10 mouse cellular contexts compared by ENCODE assay signal in the genomic region with DNA sequence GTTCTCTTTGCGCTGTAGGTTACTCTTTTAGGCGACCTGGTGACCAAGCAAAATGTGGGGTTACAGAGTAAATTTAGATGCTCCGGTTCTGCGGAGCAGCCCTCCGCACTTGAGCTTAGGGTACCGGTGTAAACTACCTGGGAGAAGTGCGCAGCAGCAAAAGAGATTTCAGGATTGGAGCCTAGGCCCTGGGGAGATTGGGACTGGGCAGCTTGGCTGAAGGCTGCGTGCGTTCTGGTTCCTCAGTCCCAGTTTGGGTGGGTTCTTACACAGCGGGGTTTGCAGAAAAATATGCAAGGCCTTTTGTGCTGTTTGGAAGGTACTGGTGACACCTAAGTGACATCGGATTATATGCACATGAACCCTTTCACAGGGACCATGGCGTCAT. TPM values are rescaled to one million over a fixed set of nuclear protein-coding genes. Genes with fewer than 3 reads are reported as not detected.
DNase-seq lines count a peak whose midpoint lies in the region; ATAC-seq lines count a peak whose summit lies in the region.
"Had no signal": no experiment of that assay in that cellular context is flagged by ENCODE, and none has a peak within 500 bp of the region (broad histone marks: within the 10 kb centered on the region; RNA-seq: fewer than 3 reads in every experiment).

No protein-coding gene starts in this region.

- peak overlapping the region; percentile 83 for H3K9ac ChIP-seq in heart, embryonic 13.5 days
- H3K9ac ChIP-seq in hindbrain, embryonic 13.5 days: peak overlapping the region; percentile 77
- peak overlapping the region; percentile 54 for H3K9ac ChIP-seq in midbrain, embryonic 12.5 days (replicated peaks)

- H3K9me3 ChIP-seq in heart, embryonic 13.5 days: no peaks in the 10 kb centered on the region
- H3K9me3 ChIP-seq in hindbrain, embryonic 13.5 days: no peaks in the 10 kb centered on the region
- H3K9me3 ChIP-seq in midbrain, embryonic 12.5 days: no peaks in the 10 kb centered on the region

- WGBS in heart, embryonic 13.5 days: 11% methylated on average over 12 of the region's 12 CpGs
- WGBS in hindbrain, embryonic 13.5 days: 14% methylated on average over 12 of the region's 12 CpGs
- 17% methylated on average over 12 of the region's 12 CpGs for WGBS in midbrain, embryonic 12.5 days

- peak overlapping the region; percentile 63 for H3K4me3 ChIP-seq in heart, embryonic 13.5 days
- H3K4me3 ChIP-seq in hindbrain, embryonic 13.5 days: peak overlapping the region; percentile 55
- peak overlapping the region; percentile 46 for H3K4me3 ChIP-seq in midbrain, embryonic 12.5 days

- peak overlapping the region; percentile 90 for H3K4me2 ChIP-seq in heart, embryonic 13.5 days
- H3K4me2 ChIP-seq in hindbrain, embryonic 13.5 days: peak overlapping the region; percentile 92
- H3K4me2 ChIP-seq in midbrain, embryonic 12.5 days (replicated peaks): peak overlapping the region; percentile 74

- peaks cover 12% of the 10 kb centered on the region; the same call in 1 of the 2 replicates for H3K4me1 ChIP-seq in heart, embryonic 13.5 days
- peaks cover 11% of the 10 kb centered on the region for H3K4me1 ChIP-seq in hindbrain, embryonic 13.5 days (replicated peaks)
- H3K4me1 ChIP-seq in midbrain, embryonic 12.5 days: peaks cover 3% of the 10 kb centered on the region; the same call in 1 of the 2 replicates

- peak; percentile 38; the same call in 1 of the 2 replicates for ATAC-seq in heart, embryonic 13.5 days (ENCODE audit: extremely low read depth, insufficient number of reproducible peaks, low FRiP score, low TSS enrichment)
- no peak for ATAC-seq in hindbrain, embryonic 13.5 days (ENCODE audit: low FRiP score)
- no peak for ATAC-seq in midbrain, embryonic 12.5 days (ENCODE audit: low FRiP score, low read depth)

- H3K27me3 ChIP-seq in heart, embryonic 13.5 days (replicated peaks): peaks cover 4% of the 10 kb centered on the region; the same call in 1 of the 2 replicates
- H3K27me3 ChIP-seq in hindbrain, embryonic 13.5 days: peaks cover 15% of the 10 kb centered on the region; the same call in 1 of the 2 replicates
- peaks cover 15% of the 10 kb centered on the region for H3K27me3 ChIP-seq in midbrain, embryonic 12.5 days
- H3K27me3 ChIP-seq: Patski had no signal

- peak overlapping the region; percentile 42; the same call in 1 of the 2 replicates for H3K27ac ChIP-seq in heart, embryonic 13.5 days (replicated peaks)
- H3K27ac ChIP-seq in hindbrain, embryonic 13.5 days: no peak overlapping the region
- no peak overlapping the region for H3K27ac ChIP-seq in midbrain, embryonic 12.5 days (replicated peaks)

- H3K36me3 ChIP-seq in heart, embryonic 13.5 days: peaks cover 7% of the 10 kb centered on the region
- no peaks in the 10 kb centered on the region for H3K36me3 ChIP-seq in hindbrain, embryonic 13.5 days
- no peaks in the 10 kb centered on the region for H3K36me3 ChIP-seq in midbrain, embryonic 12.5 days

- no peak for DNase-seq in heart, adult 18-20 months
- peak; percentile 25 for DNase-seq in MEL-GATA-1-ER (ENCODE audit: extremely low read depth, low read depth)
- no peak for DNase-seq in layer of hippocampus, adult 9-11 months
- DNase-seq in thymus, postnatal 0 days (ENCODE audit: low spot score): no peak
- no peak for DNase-seq in embryo, embryonic 11 days

RNA-seq across cellular contexts. Expression of gene Crtap, which starts 22.0 kb away (rescaled TPM):
- polyA plus RNA-seq in heart, embryonic 13.5 days (2015; fragmentation: Nextera tagmentation; extraction: Ambion mirVana): 141 and 142 TPM in 2 replicates
- 10 to 100 TPM; 32.0 to 37.2 TPM for total RNA-seq in heart, adult 18-20 months (2021)
- polyA plus RNA-seq in hindbrain, embryonic 13.5 days (2015; fragmentation: Nextera tagmentation; extraction: Ambion mirVana): 27.4 and 32.6 TPM in 2 replicates
- 40.0 and 48.3 TPM in 2 replicates for polyA plus RNA-seq in midbrain, embryonic 12.5 days (2016; fragmentation: Nextera tagmentation; extraction: Ambion mirVana)
- polyA plus RNA-seq in thymus, postnatal 0 days (2015; fragmentation: Nextera tagmentation; extraction: Ambion mirVana): 28.3 and 29.5 TPM in 2 replicates

RNA-seq across cellular contexts. Expression of gene Glb1, which starts 32.4 kb away (rescaled TPM):
- polyA plus RNA-seq in heart, embryonic 13.5 days (2015; fragmentation: Nextera tagmentation; extraction: Ambion mirVana): 42.9 and 44.7 TPM in 2 replicates
- 10 to 100 TPM; 13.9 to 15.1 TPM for total RNA-seq in heart, adult 18-20 months (2021)
- polyA plus RNA-seq in hindbrain, embryonic 13.5 days (2015; fragmentation: Nextera tagmentation; extraction: Ambion mirVana): 27.0 and 29.1 TPM in 2 replicates
- polyA plus RNA-seq in midbrain, embryonic 12.5 days (2016; fragmentation: Nextera tagmentation; extraction: Ambion mirVana): 23.0 and 24.6 TPM in 2 replicates
- polyA plus RNA-seq in thymus, postnatal 0 days (2015; fragmentation: Nextera tagmentation; extraction: Ambion mirVana): 34.7 and 35.0 TPM in 2 replicates

RNA-seq across cellular contexts. Expression of gene Tmppe, which starts 32.4 kb away (rescaled TPM):
- 9.2 and 10.1 TPM in 2 replicates for polyA plus RNA-seq in heart, embryonic 13.5 days (2015; fragmentation: Nextera tagmentation; extraction: Ambion mirVana)
- total RNA-seq in heart, adult 18-20 months (2021): 1 to 10 TPM; 3.3 to 3.8 TPM
- 7.7 and 9.7 TPM in 2 replicates for polyA plus RNA-seq in hindbrain, embryonic 13.5 days (2015; fragmentation: Nextera tagmentation; extraction: Ambion mirVana)
- 8.7 TPM in 2 replicates for polyA plus RNA-seq in midbrain, embryonic 12.5 days (2016; fragmentation: Nextera tagmentation; extraction: Ambion mirVana)
- 9.1 and 9.6 TPM in 2 replicates for polyA plus RNA-seq in thymus, postnatal 0 days (2015; fragmentation: Nextera tagmentation; extraction: Ambion mirVana)

RNA-seq across cellular contexts. Expression of gene Bcl2a1c, which starts 38.5 kb away (rescaled TPM):
- not detected in 2 replicates for polyA plus RNA-seq in heart, embryonic 13.5 days (2015; fragmentation: Nextera tagmentation; extraction: Ambion mirVana)
- total RNA-seq in heart, adult 18-20 months (2021): not detected
- not detected in 2 replicates for polyA plus RNA-seq in hindbrain, embryonic 13.5 days (2015; fragmentation: Nextera tagmentation; extraction: Ambion mirVana)
- polyA plus RNA-seq in midbrain, embryonic 12.5 days (2016; fragmentation: Nextera tagmentation; extraction: Ambion mirVana): not detected in 2 replicates
- 3.7 and 4.1 TPM in 2 replicates for polyA plus RNA-seq in thymus, postnatal 0 days (2015; fragmentation: Nextera tagmentation; extraction: Ambion mirVana)
- total RNA-seq: hematopoietic stem cell, adult 5-6 weeks had no signal
- polyA plus RNA-seq: Patski had no signal
